Mouse (Mus musculus) ES-E14 (cell line): ENCODE measurements around the gene Ralgapa2. TPM values are rescaled to one million over a fixed set of nuclear protein-coding genes. Genes with fewer than 3 reads are reported as not detected.

Experiments used
- DNase-seq: peaks from one replicate; pipeline ENCODE4 v3.0.0-alpha.2; 2013; ENCODE audit warnings: low read depth, low spot score
- H3K27ac ChIP-seq: 2 replicates; pipeline ENCODE4 v1.5.1; 2012; ENCODE audit warnings: low read depth, mild to moderate bottlenecking, low read length, moderate library complexity, mixed read lengths; ENCODE audit not compliant: poor library complexity, insufficient read depth, severe bottlenecking
- H3K36me3 ChIP-seq: 2 replicates; pipeline ENCODE4 v1.6.1; 2012; ENCODE audit warnings: mild to moderate bottlenecking, low read length, moderate library complexity, mixed read lengths; ENCODE audit not compliant: control insufficient read depth, poor library complexity, insufficient read depth, severe bottlenecking
- H3K4me1 ChIP-seq, 2 experiments: fragments of 150-350 bp in 1 of 2; sonication (generic) in 1 of 2; 2 replicates each; pipeline ENCODE4 v1.6.1; 2012; ENCODE audit warnings: low read length in 2 of 2, mild to moderate bottlenecking in 1 of 2, mixed read lengths in 1 of 2; ENCODE audit not compliant: control insufficient read depth in 2 of 2, insufficient read depth in 2 of 2, poor library complexity in 1 of 2
- H3K4me3 ChIP-seq, 2 experiments: fragments of 150-350 bp in 1 of 2; sonication (generic) in 1 of 2; 2 replicates each; pipeline ENCODE4 v1.5.1; 2012; ENCODE audit warnings: low read length in 2 of 2, low read depth in 1 of 2, mild to moderate bottlenecking in 1 of 2, mixed read lengths in 1 of 2; ENCODE audit not compliant: insufficient read depth in 1 of 2, poor library complexity in 1 of 2, severe bottlenecking in 1 of 2
- H3K9ac ChIP-seq: 2 replicates; pipeline ENCODE4 v1.6.1; 2012; ENCODE audit warnings: low read depth, mild to moderate bottlenecking, low read length, mixed read lengths; ENCODE audit not compliant: poor library complexity, insufficient read depth, severe bottlenecking
- H3K9me3 ChIP-seq: fragments of 150-350 bp; sonication (generic); 2 replicates; pipeline ENCODE4 v1.6.1; 2012; ENCODE audit warnings: low read depth, mild to moderate bottlenecking, low read length; ENCODE audit not compliant: control insufficient read depth, insufficient read depth
- CHD2 ChIP-seq: IDR thresholded peaks from 2 replicates; pipeline ENCODE4 v1.6.1; 2014; ENCODE audit warnings: mild to moderate bottlenecking, low read depth, low read length, inconsistent platforms
- HCFC1 ChIP-seq: IDR thresholded peaks from 2 replicates; pipeline ENCODE4 v1.6.1; 2012; ENCODE audit warnings: low read length, inconsistent platforms, borderline replicate concordance; ENCODE audit not compliant: insufficient read depth
- MAFK ChIP-seq: IDR thresholded peaks from 2 replicates; pipeline ENCODE4 v1.6.1; 2014; ENCODE audit warnings: mild to moderate bottlenecking, low read depth, low read length, inconsistent platforms; ENCODE audit not compliant: insufficient read depth
- ZC3H11A ChIP-seq: IDR thresholded peaks from 2 replicates; pipeline ENCODE4 v1.6.1; 2012; ENCODE audit warnings: low read depth, mild to moderate bottlenecking, inconsistent platforms, low read length, borderline replicate concordance
- ZNF384 ChIP-seq: IDR thresholded peaks from 2 replicates; pipeline ENCODE4 v1.6.1; 2012; ENCODE audit warnings: low read depth, low read length, inconsistent platforms
- in situ Hi-C, 2 experiments: fragments of 600-800 bp; cut with MboI; formaldehyde crosslinking; loops; one replicate each; pipeline ENCODE4 v1.15.1; 2025; ENCODE audit warnings: low sequenced_read_pairs in 2 of 2, inconsistent platforms in 1 of 2; ENCODE audit not compliant: unreplicated experiment in 2 of 2
- total RNA-seq: library from RNA; depleted of rRNA; stranded (reverse); fragments of 300-350 nt; gene quantifications from 2 replicates; pipeline ENCODE4 v1.2.3, GENCODE M21; 2012

The Ralgapa2 gene
- total RNA-seq, 1 experiment = 23.0 TPM

GRCm38 (mm10) chr2:146553701-146554100 lies 41.6 kb upstream of the Ralgapa2 start:
- H3K9me3 ChIP-seq = no peaks in the 10 kb centered on the region
- H3K9ac ChIP-seq = no peak overlapping the region
- TF ChIP-seq HCFC1 (no peak), ZC3H11A (no peak), MAFK (no peak), CHD2 (no peak), ZNF384 (no peak)
- peaks cover 0 to 3% of the 10 kb centered on the region in 2 experiments; a peak in 1 of 4 replicates for H3K4me1 ChIP-seq
- no peak overlapping the region for H3K27ac ChIP-seq
- no peak for DNase-seq
- in situ Hi-C loops = no loop called here
- H3K36me3 ChIP-seq = no peaks in the 10 kb centered on the region
- no peak overlapping the region for H3K4me3 ChIP-seq

DNA sequence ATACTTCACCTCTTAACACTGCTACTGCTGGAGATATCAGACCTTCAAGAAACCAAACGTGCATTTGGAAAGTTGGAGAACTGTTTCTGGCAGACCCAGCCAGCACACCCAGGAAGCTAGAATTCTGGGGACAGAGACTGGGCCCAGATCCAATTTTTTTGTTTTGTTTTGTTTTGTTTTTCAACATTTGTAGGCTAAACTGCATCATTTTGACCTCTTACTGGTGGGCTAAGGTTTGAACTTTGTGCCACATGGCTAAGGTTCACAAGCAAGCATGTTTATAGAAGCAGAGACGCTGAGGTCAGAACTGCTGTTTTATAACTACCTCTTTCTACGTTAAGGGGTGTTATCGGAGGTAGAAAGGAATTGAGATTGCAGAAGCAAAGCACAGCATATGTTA lies 39.7 kb upstream of the Ralgapa2 start:
- no peak overlapping the region for H3K4me3 ChIP-seq

GRCm38 (mm10) chr2:146549111-146549776 lies 37.1 kb upstream of the Ralgapa2 start:
- Histone ChIP-seq H3K27ac (no peak overlapping the region), H3K9ac (no peak overlapping the region), H3K9me3 (no peaks in the 10 kb centered on the region), H3K4me3 (no peak overlapping the region), H3K36me3 (no peaks in the 10 kb centered on the region), H3K4me1 (peaks cover 0 to 3% of the 10 kb centered on the region in 2 experiments; a peak in 1 of 4 replicates)
- peak; percentile 21 for DNase-seq
- no peak for TF ChIP-seq HCFC1
- TF ChIP-seq MAFK = no peak
- TF ChIP-seq CHD2 = 0 out of 2 replicates have a peak, but pooled peaks have one; percentile 22
- in situ Hi-C loops = no loop called here

More for the DNA sequence above, 39.7 kb upstream of the Ralgapa2 start:
- no peak for TF ChIP-seq HCFC1
- TF ChIP-seq MAFK = no peak
- TF ChIP-seq ZNF384 = no peak
- TF ChIP-seq CHD2 = no peak
- no peak for TF ChIP-seq ZC3H11A
- Histone ChIP-seq H3K4me1 (peaks cover 0 to 3% of the 10 kb centered on the region in 2 experiments; a peak in 1 of 4 replicates), H3K9ac (no peak overlapping the region), H3K9me3 (no peaks in the 10 kb centered on the region), H3K27ac (no peak overlapping the region), H3K36me3 (no peaks in the 10 kb centered on the region)
- no peak for DNase-seq
- in situ Hi-C loops = no loop called here

DNA sequence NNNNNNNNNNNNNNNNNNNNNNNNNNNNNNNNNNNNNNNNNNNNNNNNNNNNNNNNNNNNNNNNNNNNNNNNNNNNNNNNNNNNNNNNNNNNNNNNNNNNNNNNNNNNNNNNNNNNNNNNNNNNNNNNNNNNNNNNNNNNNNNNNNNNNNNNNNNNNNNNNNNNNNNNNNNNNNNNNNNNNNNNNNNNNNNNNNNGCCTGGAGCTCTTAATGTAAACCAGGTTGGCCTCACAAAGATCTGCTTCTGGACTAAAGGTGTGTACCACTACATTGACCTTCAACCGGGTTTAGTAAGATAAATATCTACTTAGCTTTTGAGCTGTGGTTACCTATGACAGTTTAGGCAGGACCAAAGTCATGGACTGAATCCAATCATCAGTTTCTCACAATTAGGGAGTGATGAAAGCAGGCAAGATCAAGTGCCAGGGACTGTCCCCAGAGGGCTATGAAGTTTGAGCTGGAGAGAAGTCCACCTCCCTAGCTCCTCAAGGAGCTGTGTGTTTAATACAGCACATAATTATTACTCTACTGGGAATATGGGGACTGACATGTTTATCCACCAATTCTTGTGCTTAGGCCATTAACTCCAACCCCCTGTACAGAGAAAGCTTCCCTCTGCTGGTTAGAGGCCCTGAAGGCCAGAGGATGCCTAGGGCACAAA lies 32.1 kb upstream of the Ralgapa2 start:
- no peak for DNase-seq
- H3K4me3 ChIP-seq = no peak overlapping the region
- H3K36me3 ChIP-seq = no peaks in the 10 kb centered on the region
- H3K9me3 ChIP-seq = no peaks in the 10 kb centered on the region
- no peaks in the 10 kb centered on the region for H3K4me1 ChIP-seq
- no peak for TF ChIP-seq HCFC1
- TF ChIP-seq CHD2 = no peak
- no peak for TF ChIP-seq ZC3H11A
- TF ChIP-seq ZNF384 = no peak
- TF ChIP-seq MAFK = no peak
- in situ Hi-C loops = no loop called here
- no peak overlapping the region for H3K9ac ChIP-seq
- H3K27ac ChIP-seq = no peak overlapping the region
